In the genomic region with DNA sequence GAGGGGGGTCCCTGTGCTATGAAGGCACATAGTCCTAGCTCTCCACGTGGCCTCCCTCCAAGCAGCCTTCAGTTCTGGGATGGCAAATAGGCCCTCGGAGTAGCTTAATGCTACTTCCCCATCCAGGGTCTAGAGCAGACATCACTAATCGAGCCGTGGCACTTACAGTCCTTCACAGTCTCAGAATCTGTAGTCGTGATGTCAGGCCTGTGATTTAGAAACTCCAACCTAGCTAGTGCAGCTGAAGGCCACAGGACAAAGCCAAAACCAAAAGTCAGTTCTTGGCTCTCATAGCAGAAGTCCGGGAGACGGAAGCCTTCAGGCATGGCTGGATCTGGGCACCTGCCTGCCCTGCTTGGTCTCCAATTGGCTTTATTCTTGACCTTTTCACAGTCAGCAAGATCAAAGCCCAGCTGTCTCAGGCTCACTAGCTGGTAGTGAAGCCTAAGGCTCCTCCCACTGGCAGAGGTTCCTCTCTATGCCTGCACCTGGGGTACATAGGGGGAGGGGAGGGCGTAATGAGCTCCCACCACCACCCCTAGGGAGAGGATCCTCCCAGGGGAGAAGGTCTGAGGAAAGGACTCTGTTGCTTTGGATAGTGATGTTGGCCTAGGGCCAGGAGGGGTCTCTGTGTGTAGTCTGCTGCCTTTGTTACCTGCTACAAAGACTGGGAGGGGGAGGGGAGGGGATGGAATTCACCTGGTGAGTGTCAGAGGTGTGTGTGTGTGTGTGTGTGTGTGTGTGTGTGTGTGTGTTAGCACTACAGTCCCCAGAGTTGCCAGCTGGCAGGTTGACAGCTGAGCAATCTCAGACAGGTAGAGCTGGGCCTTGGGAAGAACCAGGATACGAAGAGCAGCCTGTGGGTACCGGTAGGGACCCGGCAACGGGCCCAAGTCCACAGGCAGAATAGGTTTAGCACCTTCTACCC, we compare ENCODE assay signal across 19 mouse cellular contexts. TPM values are rescaled to one million over a fixed set of nuclear protein-coding genes. Genes with fewer than 3 reads are reported as not detected.
DNase-seq lines count a peak whose midpoint lies in the region; ATAC-seq and TF ChIP-seq lines count a peak whose summit lies in the region.
"Had no signal": no experiment of that assay in that cellular context is flagged by ENCODE, and none has a peak within 500 bp of the region (broad histone marks: within the 10 kb centered on the region; RNA-seq: fewer than 3 reads in every experiment).

No protein-coding gene starts in this region.

- peaks cover 6% of the 10 kb centered on the region; the same call in 1 of the 2 replicates for H3K4me1 ChIP-seq in kidney, adult 2 months (ENCODE audit: control insufficient read depth, insufficient read depth, low read length)
- H3K4me1 ChIP-seq in kidney, embryonic 14.5 days (ENCODE audit: control insufficient read depth, insufficient read depth, low read length), result no peaks in the 10 kb centered on the region
- 0 out of 2 replicates have a peak, but pooled peaks cover 2% of the 10 kb centered on the region for H3K4me1 ChIP-seq in embryonic facial prominence, embryonic 12.5 days
- H3K4me1 ChIP-seq: forebrain, embryonic 15.5 days had no signal

- peaks cover 14% of the 10 kb centered on the region; the same call in 1 of the 2 replicates for H3K36me3 ChIP-seq in kidney, adult 2 months (ENCODE audit: control insufficient read depth, insufficient read depth, low read length)
- H3K36me3 ChIP-seq in kidney, embryonic 14.5 days (ENCODE audit: control insufficient read depth, insufficient read depth, low read length), result no peaks in the 10 kb centered on the region
- H3K36me3 ChIP-seq in embryonic facial prominence, embryonic 12.5 days, result no peaks in the 10 kb centered on the region
- H3K36me3 ChIP-seq: forebrain, embryonic 15.5 days; heart, embryonic 12.5 days had no signal

- H3K4me2 ChIP-seq in kidney, embryonic 14.5 days (replicated peaks; ENCODE audit: low read depth, low read length), result no peak overlapping the region
- no peak overlapping the region for H3K4me2 ChIP-seq in embryonic facial prominence, embryonic 12.5 days (replicated peaks)
- H3K4me2 ChIP-seq: forebrain, embryonic 15.5 days; heart, embryonic 12.5 days had no signal

- TF ChIP-seq CTCF in kidney, adult 2 months (conservative IDR thresholded peaks at IDR 0.05; ENCODE audit: insufficient read depth, insufficient read length, low read depth, low read length), result no peak

- 52% methylated on average over 12 of the region's 12 CpGs for WGBS in kidney, adult 2 months
- 76% methylated on average over 12 of the region's 12 CpGs for WGBS in kidney, embryonic 14.5 days
- WGBS in embryonic facial prominence, embryonic 12.5 days, result 74% methylated on average over 12 of the region's 12 CpGs

- H3K4me3 ChIP-seq in kidney, adult 2 months (ENCODE audit: insufficient read depth, low read depth, low read length), result peak overlapping the region; percentile 11; the same call in 1 of the 2 replicates
- no peak overlapping the region for H3K4me3 ChIP-seq in kidney, embryonic 14.5 days (ENCODE audit: low read length)
- H3K4me3 ChIP-seq in embryonic facial prominence, embryonic 12.5 days, result no peak overlapping the region
- H3K4me3 ChIP-seq: forebrain, embryonic 15.5 days; heart, adult 2 months; heart, embryonic 12.5 days had no signal

- H3K9ac ChIP-seq in kidney, embryonic 14.5 days (ENCODE audit: low read depth, low read length), result no peak overlapping the region
- no peak overlapping the region for H3K9ac ChIP-seq in embryonic facial prominence, embryonic 12.5 days
- H3K9ac ChIP-seq: forebrain, embryonic 15.5 days; heart, embryonic 12.5 days had no signal

- peak; percentile 59 for DNase-seq in kidney, adult 2 months
- DNase-seq in thymus, postnatal 14 days, result peak; percentile 23
- DNase-seq in thymus, postnatal 25 days, result no peak
- no peak for DNase-seq in gastrocnemius, postnatal 25 days
- DNase-seq: adrenal gland, postnatal 10 days; B cell, adult 2 months; cerebellum, adult 11 months; cerebellum, adult 8-10 months; cerebellum, postnatal 36 days; heart, adult 2 months; heart, postnatal 36 days had no signal

- H3K27ac ChIP-seq in kidney, adult 2 months (ENCODE audit: insufficient read depth, low read depth, low read length), result no peak overlapping the region
- H3K27ac ChIP-seq in kidney, embryonic 14.5 days (ENCODE audit: low read depth, low read length), result no peak overlapping the region
- H3K27ac ChIP-seq in embryonic facial prominence, embryonic 12.5 days, result no peak overlapping the region
- H3K27ac ChIP-seq: forebrain, embryonic 15.5 days; heart, adult 2 months had no signal

- H3K27me3 ChIP-seq in kidney, adult 2 months (replicated peaks; ENCODE audit: control insufficient read depth, insufficient read depth, low read length), result no peaks in the 10 kb centered on the region
- H3K27me3 ChIP-seq in kidney, embryonic 14.5 days (ENCODE audit: control insufficient read depth, insufficient read depth, low read length), result no peaks in the 10 kb centered on the region
- H3K27me3 ChIP-seq in embryonic facial prominence, embryonic 12.5 days, result peaks cover 6% of the 10 kb centered on the region; the same call in 1 of the 2 replicates

- no peak for TF ChIP-seq POLR2A in kidney, adult 2 months (IDR thresholded peaks at IDR 0.05; ENCODE audit: low read depth, low read length)

- no peaks in the 10 kb centered on the region for H3K9me3 ChIP-seq in kidney, embryonic 14.5 days (ENCODE audit: control insufficient read depth, low read length)
- H3K9me3 ChIP-seq in embryonic facial prominence, embryonic 12.5 days, result no peaks in the 10 kb centered on the region
- H3K9me3 ChIP-seq: forebrain, embryonic 15.5 days; heart, embryonic 12.5 days had no signal

- ATAC-seq in kidney, embryonic 14.5 days (ENCODE audit: low FRiP score, low TSS enrichment), result no peak
- 0 out of 2 replicates have a peak, but pooled peaks have one; percentile 38 for ATAC-seq in embryonic facial prominence, embryonic 12.5 days (ENCODE audit: insufficient number of reproducible peaks, insufficient read depth, low FRiP score, low TSS enrichment)
- ATAC-seq in megakaryocyte progenitor cell, adult 5-6 weeks (replicated peaks; ENCODE audit: poor library complexity), result no peak
- ATAC-seq: CD4-positive, CD25-positive, alpha-beta regulatory T cell, adult 4 months; forebrain, embryonic 15.5 days; hindbrain, embryonic 16.5 days; inflammation-experienced regulatory T-cells, adult 6 months had no signal

RNA-seq across cellular contexts. Expression of a gene that starts 7.5 kb away (rescaled TPM):
- 2,247 and 2,656 TPM in 2 replicates for polyA plus RNA-seq in kidney, adult 2 months (2012; rRNA removed)
- 13.8 and 20.3 TPM in 2 replicates for polyA plus RNA-seq in kidney, embryonic 14.5 days (2014; fragmentation: Nextera tagmentation; extraction: Ambion mirVana)
- 9.3 and 14.1 TPM in 2 replicates for polyA plus RNA-seq in embryonic facial prominence, embryonic 12.5 days (2016; fragmentation: Nextera tagmentation; extraction: Ambion mirVana)
- total RNA-seq in gastrocnemius, postnatal 25 days (2021), result 1 to 10 TPM; 2.0 to 2.7 TPM
- 78.4 and 100 TPM in 2 replicates for total RNA-seq in megakaryocyte progenitor cell, adult 5-6 weeks (2015)
- total RNA-seq in megakaryocyte progenitor cell, adult 5-6 weeks (2017), result 118 and 127 TPM in 2 replicates

Comparison
In these comparisons a context has a peak if more than half of its experiments do, and no peak if none do; other contexts are left out.
1. DNase-seq: peak in kidney, adult 2 months (single experiment) and thymus, postnatal 14 days (single experiment); none in thymus, postnatal 25 days (single experiment) and gastrocnemius, postnatal 25 days (single experiment).
2. RNA of a gene that starts 7.5 kb away (polyA plus RNA-seq): 2,247 to 2,656 TPM in kidney, adult 2 months; 13.8 to 20.3 TPM in kidney, embryonic 14.5 days and 9.3 to 14.1 TPM in embryonic facial prominence, embryonic 12.5 days; every median in the first group is over 100 times any median in the second.